Mouse (Mus musculus): ENCODE results near the gene Cd68. TPM values are rescaled to one million over a fixed set of nuclear protein-coding genes. Genes with fewer than 3 reads are reported as not detected.
"Not testable (repeated sequence)": the region's sequence is repeated elsewhere in the genome, so short reads cannot be mapped to it uniquely, and the experiment has no call there.

Cd68 gene
- polyA plus RNA-seq, 1 experiment from 2014 or later: 33.3 TPM

DNA sequence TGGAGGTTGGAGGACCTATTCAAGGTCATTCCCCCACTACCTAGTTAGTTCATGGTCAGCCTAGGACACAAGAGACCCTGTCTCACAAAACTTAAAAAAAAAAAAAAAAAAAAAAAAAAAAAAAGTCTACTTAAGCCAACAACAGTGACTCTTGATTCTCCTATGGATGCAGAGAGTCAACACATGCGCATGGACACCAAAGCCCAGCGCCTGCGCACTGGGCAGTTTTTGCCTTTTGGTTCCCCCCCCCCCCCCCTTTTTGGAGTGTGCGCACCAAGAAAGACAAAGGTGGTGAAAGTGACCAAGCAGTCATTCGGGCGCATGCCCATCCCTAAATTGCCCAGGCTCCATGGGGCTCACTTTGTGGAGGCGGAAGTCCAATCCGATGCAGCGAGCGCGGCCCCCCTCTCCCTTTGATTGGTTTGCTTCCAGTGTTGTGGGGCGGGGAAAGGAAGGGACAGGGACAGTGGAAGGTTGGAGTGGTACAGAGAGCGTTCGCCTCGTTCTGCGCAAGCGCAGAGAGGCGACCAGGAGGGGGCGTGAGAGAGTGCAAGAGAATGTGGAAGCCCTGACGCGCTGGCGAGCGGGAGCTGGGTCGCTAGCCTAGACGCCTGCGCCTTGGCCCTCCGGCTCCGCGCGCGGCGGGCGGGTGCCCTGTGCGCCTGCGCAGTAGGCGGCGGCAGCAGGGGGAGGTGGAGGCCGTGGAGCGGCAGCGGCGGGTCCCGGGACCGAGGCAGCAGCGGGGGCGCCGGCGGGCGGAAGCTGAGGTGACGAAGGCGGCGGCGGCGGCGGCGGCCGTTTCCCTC is 33.5 kb downstream of the Cd68 start, which contains the start of gene Fxr2:
TSS of gene Fxr2 (plus strand) at position 707 of the 806 bp plus-strand sequence.
- DNase-seq (ENCODE audit: low spot score): peak; percentile 100

DNA sequence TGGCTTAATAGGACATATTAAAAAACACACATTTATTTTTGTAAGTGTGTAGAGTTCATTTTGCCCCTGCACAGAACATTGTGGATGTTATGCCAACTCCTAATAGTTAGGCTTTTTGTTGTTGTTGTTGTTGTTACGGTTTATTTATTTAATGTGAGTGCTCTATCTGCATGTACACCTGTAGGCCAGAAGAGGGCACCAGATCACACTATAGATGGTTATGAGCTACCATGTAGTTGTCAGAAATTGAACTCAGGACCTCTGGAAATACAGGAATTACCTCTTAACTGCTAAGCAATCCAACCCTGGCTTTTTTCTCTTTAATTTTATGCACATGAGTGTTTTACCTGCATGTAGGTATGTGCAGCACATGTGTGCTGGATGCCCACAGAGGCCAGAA is 36.2 kb downstream of the Cd68 start:
- DNase-seq (ENCODE audit: low spot score): peak; percentile 36

DNA sequence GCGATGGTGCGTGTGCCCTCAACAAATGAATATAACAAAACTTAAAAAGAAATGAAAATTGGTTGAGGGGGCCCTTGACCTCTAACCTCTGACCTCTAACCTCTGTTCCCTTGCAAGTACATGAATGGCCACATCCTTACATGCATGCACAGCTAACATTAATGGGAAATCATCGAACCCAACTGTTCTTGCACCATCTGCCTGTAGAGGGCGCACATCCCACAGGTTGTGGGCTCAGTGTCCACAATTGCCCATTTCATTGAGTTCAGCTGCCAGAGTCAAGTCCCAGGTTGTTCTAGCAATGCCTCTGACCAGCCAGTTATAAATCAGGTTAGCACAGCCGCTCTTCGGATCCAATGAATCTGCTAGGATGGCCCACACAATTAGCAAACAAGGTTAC is 37.7 kb downstream of the Cd68 start:
- peak; percentile 73 for DNase-seq (ENCODE audit: low spot score)

DNA sequence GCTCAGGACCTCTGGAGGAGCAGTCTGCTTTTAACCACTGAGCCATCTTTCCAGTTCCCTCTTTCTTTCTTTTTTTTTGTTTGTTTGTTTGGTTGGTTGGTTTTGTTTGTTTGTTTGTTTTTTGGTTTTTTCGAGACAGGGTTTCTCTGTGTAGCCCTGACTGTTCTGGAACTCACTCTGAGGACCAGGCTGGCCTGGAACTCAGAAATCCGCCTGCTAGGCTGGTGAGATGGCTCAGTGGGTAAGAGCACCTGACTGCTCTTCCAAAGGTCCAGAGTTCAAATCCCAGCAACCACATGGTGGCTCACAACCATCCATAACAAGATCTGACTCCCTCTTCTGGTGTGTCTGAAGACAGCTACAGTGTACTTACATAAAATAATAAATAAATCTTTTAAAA is 41.6 kb downstream of the Cd68 start:
- DNase-seq (ENCODE audit: low spot score): not testable (repeated sequence)

DNA sequence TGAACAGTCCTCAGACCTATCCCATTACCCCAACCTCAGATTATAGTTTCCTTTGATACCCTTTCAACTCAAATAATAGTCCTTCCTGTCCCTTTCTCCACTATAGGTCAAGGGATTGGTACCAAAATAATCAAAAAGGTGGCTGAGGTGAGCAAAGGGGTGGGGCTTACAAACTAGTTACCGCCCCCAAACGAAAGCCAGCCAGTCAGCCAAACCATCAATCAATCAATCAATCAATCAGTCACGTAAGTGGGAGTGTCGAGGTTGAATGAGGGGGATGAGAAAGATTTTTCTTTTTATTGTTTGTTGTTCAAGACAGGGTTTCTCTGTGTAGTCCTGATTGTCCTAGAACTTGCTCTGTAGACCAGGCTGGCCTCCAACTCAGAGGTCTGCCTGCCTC is 42.9 kb downstream of the Cd68 start:
- DNase-seq (ENCODE audit: low spot score): no peak

DNA sequence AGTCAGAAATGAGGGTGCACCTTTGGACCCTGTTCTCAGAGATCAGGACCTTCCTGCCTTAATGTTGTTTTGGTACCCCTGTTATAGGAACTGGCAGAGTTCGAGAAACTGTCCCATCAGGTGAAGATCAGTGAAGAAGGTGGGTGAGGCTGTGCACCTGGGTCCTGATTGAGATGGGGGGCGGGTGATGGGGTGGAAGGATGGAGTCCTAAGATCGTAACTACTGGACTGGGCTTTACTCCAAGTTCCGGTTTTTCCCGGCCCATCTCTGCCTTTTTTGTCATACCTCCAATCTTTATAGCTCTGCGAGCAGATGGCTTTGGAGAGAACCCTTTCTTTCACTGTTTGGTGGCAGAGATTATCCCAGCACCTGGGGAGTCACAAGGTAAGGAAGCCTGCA is 43.5 kb downstream of the Cd68 start:
- DNase-seq (ENCODE audit: low spot score): no peak

DNA sequence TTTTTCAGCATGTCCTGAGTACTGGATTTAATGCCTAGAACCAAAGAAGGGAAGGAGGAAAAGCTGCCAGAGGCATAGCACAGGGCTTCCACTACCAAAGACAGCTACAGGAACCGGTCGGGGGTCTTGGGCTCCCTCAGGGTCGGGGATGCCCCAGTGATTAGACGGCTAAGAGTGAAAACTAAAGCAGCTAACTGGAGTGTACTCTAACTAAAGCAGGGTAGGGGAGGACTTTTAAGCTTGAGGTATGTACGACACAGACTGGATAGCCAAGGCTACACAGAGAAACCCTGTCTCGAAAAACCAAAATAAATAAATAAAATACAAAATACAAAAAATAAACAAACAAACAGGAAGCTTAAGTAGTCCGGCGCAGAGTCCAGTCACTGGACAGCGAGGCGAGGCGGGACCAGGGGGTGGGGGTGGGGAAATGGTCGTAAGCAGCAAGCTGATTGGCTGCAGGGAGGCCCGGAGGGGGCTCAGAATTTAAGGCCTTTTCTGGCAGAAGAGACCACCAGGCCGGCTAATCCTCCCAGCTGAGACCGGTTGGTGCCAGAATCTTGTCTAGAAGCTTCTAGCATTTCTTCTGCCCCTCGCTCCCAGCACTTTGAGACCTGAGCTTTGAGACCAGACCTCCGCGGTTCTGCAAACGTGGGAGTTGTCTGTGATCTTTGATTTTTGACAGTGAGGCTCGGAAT is 44.2 kb downstream of the Cd68 start, which contains the start of gene Sat2:
TSS of gene Sat2 (plus strand) at position 454 of the 698 bp plus-strand sequence.
- DNase-seq (ENCODE audit: low spot score): no peak

DNA sequence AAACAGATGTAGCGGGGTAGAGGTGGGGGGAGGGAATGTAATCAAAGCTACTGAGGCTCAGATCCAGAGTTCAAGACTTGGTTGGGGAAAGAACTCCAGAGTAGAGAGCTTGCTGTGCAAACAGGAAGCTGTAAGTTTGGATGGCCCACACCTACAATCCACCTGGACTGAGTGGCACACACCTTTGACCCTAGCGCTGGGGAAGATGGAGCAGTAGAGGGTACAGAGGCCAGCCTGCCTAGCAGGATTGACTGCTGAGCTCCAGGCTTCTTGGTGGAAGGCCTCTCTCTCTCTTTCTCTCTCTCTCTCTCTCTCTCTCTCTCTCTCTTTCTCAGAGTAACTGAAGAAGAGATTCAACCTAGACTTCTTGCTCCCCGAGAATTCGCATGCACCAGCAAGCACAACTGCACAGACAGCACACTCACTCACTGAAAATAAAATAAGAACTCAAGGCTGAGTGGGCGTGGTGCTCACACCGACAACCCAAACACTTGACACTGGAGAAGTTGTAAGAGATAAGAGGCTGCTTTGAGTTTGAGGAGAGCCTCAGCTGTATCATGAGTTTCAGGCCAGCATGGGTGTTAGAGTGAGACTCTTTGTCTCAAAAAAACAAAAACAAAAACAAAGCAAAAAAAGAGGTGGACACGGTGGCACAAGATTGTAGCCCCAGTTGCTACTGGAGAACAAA is 45.4 kb downstream of the Cd68 start:
- DNase-seq (ENCODE audit: low spot score): no peak

DNA sequence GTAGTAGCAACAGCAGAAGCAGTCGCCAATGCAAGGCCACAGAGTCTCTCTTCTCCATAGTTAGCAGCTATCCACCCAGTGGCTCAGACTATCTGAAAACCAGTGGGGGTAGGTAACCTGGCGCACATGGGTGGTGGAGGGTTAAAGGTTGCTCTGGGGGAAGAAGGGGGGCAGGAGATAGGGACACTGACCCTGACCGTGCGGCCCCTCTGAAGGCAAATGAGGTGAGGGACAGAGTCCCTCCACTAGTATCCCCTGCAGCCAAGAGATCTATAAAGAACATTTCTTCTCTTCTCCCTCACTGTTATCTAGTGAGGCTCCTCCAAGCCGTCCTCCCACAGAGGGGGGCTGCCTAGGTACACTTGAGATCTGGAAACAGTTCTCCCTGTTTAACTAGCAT is 48.1 kb downstream of the Cd68 start, which contains the start of gene Shbg:
TSS of gene Shbg (minus strand) at position 101 of the 400 bp plus-strand sequence.
- DNase-seq (ENCODE audit: low spot score): no peak

DNA sequence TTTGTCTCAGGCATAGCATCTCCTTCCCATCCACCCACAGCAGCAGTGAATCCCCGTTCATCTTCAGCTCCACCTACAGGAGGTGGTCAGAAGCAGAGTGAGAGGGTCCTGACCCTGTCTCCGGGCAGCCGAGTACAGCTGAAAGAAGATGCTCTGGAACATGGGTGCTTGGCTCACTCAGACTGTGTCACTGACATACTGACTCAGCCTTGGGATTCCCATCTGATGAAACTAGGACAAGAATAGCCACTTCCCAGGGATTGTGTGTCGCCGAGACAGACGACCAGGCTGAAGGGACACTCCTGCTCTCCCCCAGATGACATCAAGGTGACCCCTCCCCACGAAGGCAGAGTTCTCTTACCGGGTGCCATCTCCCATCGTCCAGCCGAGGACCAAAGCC is 49.2 kb downstream of the Cd68 start:
- no peak for DNase-seq (ENCODE audit: low spot score)

DNA sequence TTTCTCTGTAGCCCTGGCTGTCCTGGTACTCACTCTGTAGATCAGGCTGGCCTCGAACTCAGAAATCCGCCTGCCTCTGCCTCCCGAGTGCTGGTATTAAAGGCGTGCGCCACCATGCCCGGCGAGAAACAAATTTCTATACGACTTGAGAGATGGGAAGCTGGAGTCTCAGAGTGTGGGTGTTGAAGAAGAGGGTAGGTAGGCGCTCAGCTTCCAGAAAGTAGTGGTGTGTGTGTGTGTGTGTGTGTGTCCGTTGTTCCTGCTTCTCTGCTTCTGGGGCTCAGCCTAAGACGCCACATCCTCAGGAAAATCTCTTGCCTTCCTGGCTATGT is 51.7 kb downstream of the Cd68 start:
- DNase-seq (ENCODE audit: low spot score): not testable (repeated sequence)

MicroRNAs encoded within 50 kb of the gene (microRNA counts, 519-probe panel; counts per million panel counts)
- 473 counts per million, percentile 71 among the panel's probes with 10 or more counts for microRNA mmu-miR-1934
- microRNA mmu-miR-467f: 3,978 counts per million, percentile 79 among the panel's probes with 10 or more counts

Small RNA genes within 50 kb of the gene (microRNA-seq; reads per million reads assigned to microRNA genes)
- 12.9 reads per million, percentile 20 among the genes with 10 or more reads in this experiment for gene Mir1934 (ENCODE audit: borderline number of aligned reads)
- gene Mir467f (ENCODE audit: borderline number of aligned reads): not detected

Other genes starting within 250 kb of the Cd68 start
- 0.12 and 0.20 TPM in 2 replicates for gene Dnah2, start 117.0 kb downstream of the Cd68 start, polyA plus RNA-seq (2015; fragmentation: Nextera tagmentation; extraction: Ambion mirVana)
- gene Efnb3, start 105.9 kb downstream of the Cd68 start, polyA plus RNA-seq (2015; fragmentation: Nextera tagmentation; extraction: Ambion mirVana): 0.61 and 0.77 TPM in 2 replicates
- gene Wrap53, start 85.9 kb downstream of the Cd68 start, polyA plus RNA-seq (2015; fragmentation: Nextera tagmentation; extraction: Ambion mirVana): 27.0 and 30.6 TPM in 2 replicates
- gene Trp53, start 85.8 kb downstream of the Cd68 start, polyA plus RNA-seq (2015; fragmentation: Nextera tagmentation; extraction: Ambion mirVana): 138 and 165 TPM in 2 replicates
- 1.7 and 1.8 TPM in 2 replicates for gene Atp1b2, start 60.2 kb downstream of the Cd68 start, polyA plus RNA-seq (2015; fragmentation: Nextera tagmentation; extraction: Ambion mirVana)
- 0.13 TPM in 1 of 2 replicates, not detected in the other for gene Shbg, start 48.2 kb downstream of the Cd68 start, polyA plus RNA-seq (2015; fragmentation: Nextera tagmentation; extraction: Ambion mirVana)
- gene Sat2, start 44.1 kb downstream of the Cd68 start, polyA plus RNA-seq (2015; fragmentation: Nextera tagmentation; extraction: Ambion mirVana): 3.5 and 4.3 TPM in 2 replicates
- 18.4 and 26.6 TPM in 2 replicates for gene Fxr2, start 33.2 kb downstream of the Cd68 start, polyA plus RNA-seq (2015; fragmentation: Nextera tagmentation; extraction: Ambion mirVana)
- gene Sox15, start 10.8 kb downstream of the Cd68 start, polyA plus RNA-seq (2015; fragmentation: Nextera tagmentation; extraction: Ambion mirVana): 0.15 and 0.22 TPM in 2 replicates
- gene Mpdu1, start 3.5 kb downstream of the Cd68 start, polyA plus RNA-seq (2015; fragmentation: Nextera tagmentation; extraction: Ambion mirVana): 71.1 and 75.2 TPM in 2 replicates
- gene Eif4a1, start 6.3 kb upstream of the Cd68 start, polyA plus RNA-seq (2015; fragmentation: Nextera tagmentation; extraction: Ambion mirVana): 560 and 602 TPM in 2 replicates
- 60.2 and 69.1 TPM in 2 replicates for gene Senp3, start 15.9 kb upstream of the Cd68 start, polyA plus RNA-seq (2015; fragmentation: Nextera tagmentation; extraction: Ambion mirVana)
- 0.31 and 0.49 TPM in 2 replicates for gene Tnfsf13, start 19.6 kb upstream of the Cd68 start, polyA plus RNA-seq (2015; fragmentation: Nextera tagmentation; extraction: Ambion mirVana)
- 2.6 and 2.7 TPM in 2 replicates for gene Tnfsf12, start 29.7 kb upstream of the Cd68 start, polyA plus RNA-seq (2015; fragmentation: Nextera tagmentation; extraction: Ambion mirVana)
- 1.5 and 2.1 TPM in 2 replicates for gene Tnfsfm13, start 29.9 kb upstream of the Cd68 start, polyA plus RNA-seq (2015; fragmentation: Nextera tagmentation; extraction: Ambion mirVana)
- 20.6 and 22.4 TPM in 2 replicates for gene Polr2a, start 92.5 kb upstream of the Cd68 start, polyA plus RNA-seq (2015; fragmentation: Nextera tagmentation; extraction: Ambion mirVana)
- gene Slc35g3, start 95.8 kb upstream of the Cd68 start, polyA plus RNA-seq (2015; fragmentation: Nextera tagmentation; extraction: Ambion mirVana): 0.14 TPM in 1 of 2 replicates, not detected in the other
- 2.5 and 2.6 TPM in 2 replicates for gene Zbtb4, start 99.8 kb upstream of the Cd68 start, polyA plus RNA-seq (2015; fragmentation: Nextera tagmentation; extraction: Ambion mirVana)
- gene Chrnb1, start 129.8 kb upstream of the Cd68 start, polyA plus RNA-seq (2015; fragmentation: Nextera tagmentation; extraction: Ambion mirVana): 3.2 and 3.4 TPM in 2 replicates
- gene Fgf11, start 135.7 kb upstream of the Cd68 start, polyA plus RNA-seq (2015; fragmentation: Nextera tagmentation; extraction: Ambion mirVana): 0.65 and 0.84 TPM in 2 replicates
- 11.2 and 12.8 TPM in 2 replicates for gene Tmem102, start 139.5 kb upstream of the Cd68 start, polyA plus RNA-seq (2015; fragmentation: Nextera tagmentation; extraction: Ambion mirVana)
- not detected in 2 replicates for gene Gm39566, start 149.1 kb upstream of the Cd68 start, polyA plus RNA-seq (2015; fragmentation: Nextera tagmentation; extraction: Ambion mirVana)
- not detected in 2 replicates for gene Spem2, start 152.3 kb upstream of the Cd68 start, polyA plus RNA-seq (2015; fragmentation: Nextera tagmentation; extraction: Ambion mirVana)
- not detected in 2 replicates for gene Spem1, start 156.0 kb upstream of the Cd68 start, polyA plus RNA-seq (2015; fragmentation: Nextera tagmentation; extraction: Ambion mirVana)
- gene Nlgn2, start 171.6 kb upstream of the Cd68 start, polyA plus RNA-seq (2015; fragmentation: Nextera tagmentation; extraction: Ambion mirVana): 1.2 and 1.9 TPM in 2 replicates
- gene Tmem256, start 172.4 kb upstream of the Cd68 start, polyA plus RNA-seq (2015; fragmentation: Nextera tagmentation; extraction: Ambion mirVana): 325 and 342 TPM in 2 replicates
- gene Plscr3, start 180.2 kb upstream of the Cd68 start, polyA plus RNA-seq (2015; fragmentation: Nextera tagmentation; extraction: Ambion mirVana): 68.4 and 70.4 TPM in 2 replicates
- gene Tnk1, start 192.6 kb upstream of the Cd68 start, polyA plus RNA-seq (2015; fragmentation: Nextera tagmentation; extraction: Ambion mirVana): 1.1 and 1.5 TPM in 2 replicates
- not detected in 2 replicates for gene Tmem95, start 211.9 kb upstream of the Cd68 start, polyA plus RNA-seq (2015; fragmentation: Nextera tagmentation; extraction: Ambion mirVana)
- 1.7 and 2.3 TPM in 2 replicates for gene Kctd11, start 215.3 kb upstream of the Cd68 start, polyA plus RNA-seq (2015; fragmentation: Nextera tagmentation; extraction: Ambion mirVana)
- gene Acap1, start 229.4 kb upstream of the Cd68 start, polyA plus RNA-seq (2015; fragmentation: Nextera tagmentation; extraction: Ambion mirVana): 150 and 176 TPM in 2 replicates
- gene 2810408A11Rik, start 234.8 kb upstream of the Cd68 start, polyA plus RNA-seq (2015; fragmentation: Nextera tagmentation; extraction: Ambion mirVana): 19.8 and 26.0 TPM in 2 replicates
- gene Neurl4, start 234.9 kb upstream of the Cd68 start, polyA plus RNA-seq (2015; fragmentation: Nextera tagmentation; extraction: Ambion mirVana): 6.2 and 7.5 TPM in 2 replicates
- 94.8 and 106 TPM in 2 replicates for gene Gps2, start 247.7 kb upstream of the Cd68 start, polyA plus RNA-seq (2015; fragmentation: Nextera tagmentation; extraction: Ambion mirVana)